10 mouse cellular contexts compared by ENCODE assay signal in genomic region chr12:112334106-112334855, GRCm38 (mm10).
DNase-seq lines count a peak whose midpoint lies in the region; ATAC-seq and TF ChIP-seq lines count a peak whose summit lies in the region.
"Had no signal": no experiment of that assay in that cellular context is flagged by ENCODE, and none has a peak within 500 bp of the region (broad histone marks: within the 10 kb centered on the region; RNA-seq: fewer than 3 reads in every experiment).

No protein-coding gene starts in this region.

- no peak overlapping the region for H3K4me3 ChIP-seq in heart, postnatal 0 days (ENCODE audit: low read depth, low read length)
- no peak overlapping the region for H3K4me3 ChIP-seq in forebrain, embryonic 13.5 days
- no peak overlapping the region for H3K4me3 ChIP-seq in kidney, embryonic 14.5 days (ENCODE audit: low read length)
- no peak overlapping the region for H3K4me3 ChIP-seq in midbrain, embryonic 16.5 days (ENCODE audit: low read depth, low read length)
- H3K4me3 ChIP-seq: liver, embryonic 13.5 days; myocyte had no signal

- no peak for TF ChIP-seq EP300 in heart, postnatal 0 days (IDR thresholded peaks at IDR 0.05; ENCODE audit: low read depth)

- ATAC-seq in heart, postnatal 0 days (ENCODE audit: insufficient read depth, low read depth) = no peak
- peak; percentile 39 for ATAC-seq in forebrain, embryonic 13.5 days
- ATAC-seq in kidney, embryonic 14.5 days (ENCODE audit: low FRiP score, low TSS enrichment) = no peak
- no peak for ATAC-seq in midbrain, embryonic 16.5 days

- no peak overlapping the region for H3K9ac ChIP-seq in heart, postnatal 0 days (replicated peaks; ENCODE audit: low read depth, low read length)
- peak overlapping the region; percentile 56 for H3K9ac ChIP-seq in forebrain, embryonic 13.5 days
- H3K9ac ChIP-seq in kidney, embryonic 14.5 days (ENCODE audit: low read depth, low read length) = 0 out of 2 replicates have a peak overlapping the region, but pooled peaks have one; percentile 18
- H3K9ac ChIP-seq in midbrain, embryonic 16.5 days (ENCODE audit: low read depth, low read length) = peak overlapping the region; percentile 52; the same call in 1 of the 2 replicates
- H3K9ac ChIP-seq: liver, embryonic 13.5 days had no signal

- H3K27ac ChIP-seq in heart, postnatal 0 days (ENCODE audit: low read depth) = peak overlapping the region; percentile 37; the same call in 1 of the 2 replicates
- H3K27ac ChIP-seq in forebrain, embryonic 13.5 days = peak overlapping the region; percentile 97
- 0 out of 2 replicates have a peak overlapping the region, but pooled peaks have one; percentile 7 for H3K27ac ChIP-seq in kidney, embryonic 14.5 days (ENCODE audit: low read depth, low read length)
- peak overlapping the region; percentile 87 for H3K27ac ChIP-seq in midbrain, embryonic 16.5 days (ENCODE audit: low read length)
- H3K27ac ChIP-seq: liver, embryonic 13.5 days had no signal

- no peak for DNase-seq in heart, postnatal 0 days (ENCODE audit: low spot score)
- DNase-seq in heart, postnatal 4 days = no peak
- no peak for DNase-seq in spleen, adult 18-20 months
- no peak for DNase-seq in right cerebral cortex, postnatal 25 days
- DNase-seq in frontal cortex, postnatal 10 days (ENCODE audit: low spot score in 2 of 2) = no peak
- DNase-seq: liver, embryonic 13.5 days had no signal

- no peaks in the 10 kb centered on the region; the same call in 1 of the 2 replicates for H3K27me3 ChIP-seq in heart, postnatal 0 days (ENCODE audit: control insufficient read depth, insufficient read depth, low read length)
- H3K27me3 ChIP-seq in forebrain, embryonic 13.5 days = no peaks in the 10 kb centered on the region
- H3K27me3 ChIP-seq in kidney, embryonic 14.5 days (ENCODE audit: control insufficient read depth, insufficient read depth, low read length) = no peaks in the 10 kb centered on the region
- no peaks in the 10 kb centered on the region for H3K27me3 ChIP-seq in midbrain, embryonic 16.5 days (ENCODE audit: control insufficient read depth, insufficient read depth, low read depth, low read length)
- H3K27me3 ChIP-seq: liver, embryonic 13.5 days had no signal

- no peak for TF ChIP-seq CTCF in heart, postnatal 0 days (IDR thresholded peaks at IDR 0.05; ENCODE audit: low read depth)

- H3K4me1 ChIP-seq in heart, postnatal 0 days (ENCODE audit: control insufficient read depth, insufficient read depth) = no peaks in the 10 kb centered on the region
- peaks cover 99% of the 10 kb centered on the region for H3K4me1 ChIP-seq in forebrain, embryonic 13.5 days
- peaks cover 54% of the 10 kb centered on the region for H3K4me1 ChIP-seq in kidney, embryonic 14.5 days (ENCODE audit: control insufficient read depth, insufficient read depth, low read length)
- peaks cover 75% of the 10 kb centered on the region for H3K4me1 ChIP-seq in midbrain, embryonic 16.5 days (ENCODE audit: control insufficient read depth, insufficient read depth, low read length)
- H3K4me1 ChIP-seq: liver, embryonic 13.5 days had no signal

- H3K36me3 ChIP-seq in heart, postnatal 0 days (replicated peaks; ENCODE audit: control insufficient read depth, insufficient read depth, low read length) = no peaks in the 10 kb centered on the region
- no peaks in the 10 kb centered on the region for H3K36me3 ChIP-seq in forebrain, embryonic 13.5 days (ENCODE audit: poor library complexity, severe bottlenecking)
- H3K36me3 ChIP-seq in kidney, embryonic 14.5 days (ENCODE audit: control insufficient read depth, insufficient read depth, low read length) = no peaks in the 10 kb centered on the region
- H3K36me3 ChIP-seq in midbrain, embryonic 16.5 days (ENCODE audit: control insufficient read depth, insufficient read depth, low read length) = no peaks in the 10 kb centered on the region
- H3K36me3 ChIP-seq: liver, embryonic 13.5 days had no signal

- no peaks in the 10 kb centered on the region for H3K9me3 ChIP-seq in heart, postnatal 0 days (replicated peaks; ENCODE audit: control insufficient read depth, low read length)
- H3K9me3 ChIP-seq in forebrain, embryonic 13.5 days (replicated peaks) = no peaks in the 10 kb centered on the region
- H3K9me3 ChIP-seq in kidney, embryonic 14.5 days (ENCODE audit: control insufficient read depth, low read length) = no peaks in the 10 kb centered on the region
- H3K9me3 ChIP-seq in midbrain, embryonic 16.5 days (replicated peaks; ENCODE audit: control insufficient read depth, low read length, poor library complexity, severe bottlenecking) = no peaks in the 10 kb centered on the region
- H3K9me3 ChIP-seq: liver, embryonic 13.5 days had no signal

- no peak overlapping the region for H3K4me2 ChIP-seq in heart, postnatal 0 days (ENCODE audit: low read depth, low read length)
- H3K4me2 ChIP-seq in forebrain, embryonic 13.5 days = peak overlapping the region; percentile 24; the same call in 1 of the 2 replicates
- no peak overlapping the region for H3K4me2 ChIP-seq in kidney, embryonic 14.5 days (replicated peaks; ENCODE audit: low read depth, low read length)
- no peak overlapping the region for H3K4me2 ChIP-seq in midbrain, embryonic 16.5 days (ENCODE audit: low read length)
- H3K4me2 ChIP-seq: liver, embryonic 13.5 days had no signal

- 61% methylated on average over 20 of the region's 20 CpGs for WGBS in heart, postnatal 0 days
- 17% methylated on average over 20 of the region's 20 CpGs for WGBS in forebrain, embryonic 13.5 days
- WGBS in kidney, embryonic 14.5 days = 52% methylated on average over 20 of the region's 20 CpGs
- WGBS in midbrain, embryonic 16.5 days = 17% methylated on average over 19 of the region's 20 CpGs

Comparison
In these comparisons a context has a peak if more than half of its experiments do, and no peak if none do; other contexts are left out.
1. H3K27ac ChIP-seq: peak in every context shown above with its lines; median percentile 97 in forebrain, embryonic 13.5 days; 87 in midbrain, embryonic 16.5 days; 37 in heart, postnatal 0 days; 7 in kidney, embryonic 14.5 days.